Mouse (Mus musculus) embryonic fibroblast, embryonic 13.5 days (primary cell): Measurements from ENCODE around the gene Mrpl41.
"Not testable (repeated sequence)": the region's sequence is repeated elsewhere in the genome, so short reads cannot be mapped to it uniquely, and the experiment has no call there.

Experiments used
- CTCF ChIP-seq: IDR thresholded peaks from 2 replicates; pipeline ENCODE4 v1.5.1; 2011; ENCODE audit warnings: mild to moderate bottlenecking, control low read depth, low read length, moderate library complexity, borderline replicate concordance; ENCODE audit not compliant: insufficient read depth
- POLR2A ChIP-seq: IDR thresholded peaks from 2 replicates; pipeline ENCODE4 v1.6.1; 2011; ENCODE audit warnings: low read depth, mild to moderate bottlenecking, control low read depth, low read length, moderate library complexity

DNA sequence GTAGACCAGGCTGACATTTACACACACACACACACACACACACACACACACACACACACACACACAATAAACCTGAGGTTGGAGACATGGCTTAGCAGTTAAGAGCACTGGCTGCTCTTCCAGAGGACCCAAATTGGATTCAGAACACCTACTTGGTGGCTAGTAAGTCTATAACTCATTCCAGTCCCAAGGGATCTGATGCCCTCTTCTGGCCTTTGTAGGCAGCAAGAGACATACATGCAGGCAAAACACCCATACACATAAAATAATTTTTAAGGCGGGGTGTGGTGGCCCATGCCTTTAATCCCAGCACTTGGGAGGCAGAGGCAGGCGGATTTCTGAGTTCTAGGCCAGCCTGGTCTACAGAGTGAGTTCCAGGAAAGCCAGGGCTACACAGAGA, 30.6 kb downstream of the Mrpl41 start:
- TF ChIP-seq CTCF, POLR2A: not testable (repeated sequence)
